ENCODE assay signal across 9 mouse cellular contexts in genomic region chr11:115974309-115975082, GRCm38 (mm10). TPM values are rescaled to one million over a fixed set of nuclear protein-coding genes. Genes with fewer than 3 reads are reported as not detected.
DNase-seq lines count a peak whose midpoint lies in the region; ATAC-seq lines count a peak whose summit lies in the region.
"Had no signal": no experiment of that assay in that cellular context is flagged by ENCODE, and none has a peak within 500 bp of the region (broad histone marks: within the 10 kb centered on the region; RNA-seq: fewer than 3 reads in every experiment).

TSS of gene Itgb4 (plus strand) at chr11:115974709.

- peak within 1 kb of the TSS; percentile 55 for H3K4me3 ChIP-seq in heart, embryonic 15.5 days
- H3K4me3 ChIP-seq in stomach, embryonic 15.5 days (replicated peaks) = peak within 1 kb of the TSS; percentile 51

- 14% methylated on average over 39 of the region's 58 CpGs for WGBS in heart, embryonic 15.5 days
- 11% methylated on average over 49 of the region's 58 CpGs for WGBS in stomach, embryonic 15.5 days

- no peak within 1 kb of the TSS for H3K27ac ChIP-seq in heart, embryonic 15.5 days
- H3K27ac ChIP-seq in stomach, embryonic 15.5 days = peak within 1 kb of the TSS; percentile 65

- peak; percentile 51 for ATAC-seq in heart, embryonic 15.5 days (replicated peaks; ENCODE audit: insufficient number of reproducible peaks, insufficient read depth, low FRiP score, low read depth)
- ATAC-seq in stomach, embryonic 15.5 days (ENCODE audit: insufficient read depth, low FRiP score, low read depth) = peak; percentile 79
- ATAC-seq: Patski had no signal

- no peaks in the 10 kb centered on the region for H3K9me3 ChIP-seq in heart, embryonic 15.5 days (replicated peaks)
- H3K9me3 ChIP-seq in stomach, embryonic 15.5 days = no peaks in the 10 kb centered on the region

- no peaks in the 10 kb centered on the region for H3K36me3 ChIP-seq in heart, embryonic 15.5 days
- no peaks in the 10 kb centered on the region for H3K36me3 ChIP-seq in stomach, embryonic 15.5 days

- peak within 1 kb of the TSS; percentile 89 for H3K4me2 ChIP-seq in heart, embryonic 15.5 days
- peak within 1 kb of the TSS; percentile 76 for H3K4me2 ChIP-seq in stomach, embryonic 15.5 days

- H3K4me1 ChIP-seq in heart, embryonic 15.5 days (replicated peaks) = peaks cover 15% of the 10 kb centered on the region
- H3K4me1 ChIP-seq in stomach, embryonic 15.5 days = peaks cover 24% of the 10 kb centered on the region

- peak; percentile 42 for DNase-seq in embryo, embryonic 11 days
- no peak for DNase-seq in embryo, embryonic 10.5 days (ENCODE audit: low spot score)
- peak; percentile 62 for DNase-seq in ZHBTc4 (ENCODE audit: low read depth, low spot score)
- DNase-seq in kidney, postnatal 10 days = peak; percentile 81
- peak; percentile 90 for DNase-seq in lung, postnatal 36 days
- DNase-seq in right cerebral cortex, postnatal 36 days (ENCODE audit: low spot score in 2 of 2) = no peak

- H3K27me3 ChIP-seq in heart, embryonic 15.5 days = peaks cover 62% of the 10 kb centered on the region
- H3K27me3 ChIP-seq in stomach, embryonic 15.5 days (replicated peaks) = peaks cover 27% of the 10 kb centered on the region
- H3K27me3 ChIP-seq: Patski had no signal

- H3K9ac ChIP-seq in heart, embryonic 15.5 days = peak within 1 kb of the TSS; percentile 44
- peak within 1 kb of the TSS; percentile 49; the same call in 1 of the 2 replicates for H3K9ac ChIP-seq in stomach, embryonic 15.5 days

RNA-seq across cellular contexts. Expression of gene Itgb4, which starts in this region (rescaled TPM):
- polyA plus RNA-seq in heart, embryonic 15.5 days (2015; fragmentation: Nextera tagmentation; extraction: Ambion mirVana) = 1.2 and 3.9 TPM in 2 replicates
- 13.4 and 13.5 TPM in 2 replicates for polyA plus RNA-seq in stomach, embryonic 15.5 days (2015; fragmentation: Nextera tagmentation; extraction: Ambion mirVana)

Comparison
In these comparisons a context has a peak if more than half of its experiments do, and no peak if none do; other contexts are left out.
1. DNase-seq: peak in embryo, embryonic 11 days (single experiment), ZHBTc4 (single experiment), kidney, postnatal 10 days (single experiment) and lung, postnatal 36 days (single experiment); none in embryo, embryonic 10.5 days (single experiment) and right cerebral cortex, postnatal 36 days (0 of 2).